Mouse (Mus musculus): ENCODE results near the gene Rab3c.
A peak's percentile ranks its signal among the peaks of the same experiment; 100 is the strongest.

Gene Rab3c

GRCm38 (mm10) chr13:110093720-110094685 is 186.8 kb downstream of the Rab3c start:
- DNase-seq = no peak

DNA sequence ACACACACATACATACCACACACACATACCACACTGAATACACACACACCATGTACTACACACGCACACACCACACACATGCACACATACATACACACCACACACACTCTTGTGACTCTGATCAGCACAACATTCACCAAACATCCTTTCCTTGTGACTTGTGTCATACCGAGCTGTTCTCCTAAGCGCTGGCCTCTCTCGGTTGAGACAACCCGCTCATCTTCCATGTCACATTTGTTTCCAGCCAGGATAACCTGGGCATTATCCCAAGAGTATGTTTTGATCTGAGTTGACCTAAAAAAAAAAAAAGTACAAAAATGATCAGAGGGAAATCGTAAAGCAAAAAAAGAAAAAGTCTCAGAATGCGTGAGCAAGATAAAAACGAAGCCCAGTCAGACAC is 196.8 kb downstream of the Rab3c start:
- no peak for DNase-seq

DNA sequence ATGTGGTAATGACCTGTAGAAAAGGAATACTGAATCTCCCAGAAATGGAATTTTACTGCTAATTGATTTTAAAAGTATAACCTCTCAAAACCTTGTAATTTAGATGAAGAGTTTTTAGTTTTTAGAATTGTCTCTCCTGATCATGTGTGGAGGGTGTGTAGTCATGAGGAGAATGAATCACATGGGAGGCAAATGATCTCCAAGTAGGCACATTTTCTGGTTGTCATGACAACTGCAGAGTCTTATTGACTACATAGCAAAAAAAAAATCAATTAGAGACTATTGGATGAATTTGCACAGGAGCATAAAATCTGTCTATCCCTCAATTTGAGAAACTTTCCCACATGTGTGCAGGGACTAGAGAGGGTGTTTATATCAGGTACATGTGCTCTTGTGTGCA is 199.6 kb downstream of the Rab3c start:
- DNase-seq = no peak

- DNase-seq = no peak
Measured at GRCm38 (mm10) chr13:110075587-110075986, 205.2 kb downstream of the Rab3c start.

GRCm38 (mm10) chr13:110074180-110074579 is 206.6 kb downstream of the Rab3c start:
- DNase-seq = no peak

GRCm38 (mm10) chr13:110067149-110067548 is 213.6 kb downstream of the Rab3c start:
- DNase-seq = peak; percentile 87

- no peak for DNase-seq
Measured at GRCm38 (mm10) chr13:110066674-110067073, 214.1 kb downstream of the Rab3c start.

- DNase-seq = peak; percentile 79
Measured at GRCm38 (mm10) chr13:110062835-110063411, 217.9 kb downstream of the Rab3c start.

GRCm38 (mm10) chr13:110062288-110062687 is 218.5 kb downstream of the Rab3c start:
- no peak for DNase-seq

DNA sequence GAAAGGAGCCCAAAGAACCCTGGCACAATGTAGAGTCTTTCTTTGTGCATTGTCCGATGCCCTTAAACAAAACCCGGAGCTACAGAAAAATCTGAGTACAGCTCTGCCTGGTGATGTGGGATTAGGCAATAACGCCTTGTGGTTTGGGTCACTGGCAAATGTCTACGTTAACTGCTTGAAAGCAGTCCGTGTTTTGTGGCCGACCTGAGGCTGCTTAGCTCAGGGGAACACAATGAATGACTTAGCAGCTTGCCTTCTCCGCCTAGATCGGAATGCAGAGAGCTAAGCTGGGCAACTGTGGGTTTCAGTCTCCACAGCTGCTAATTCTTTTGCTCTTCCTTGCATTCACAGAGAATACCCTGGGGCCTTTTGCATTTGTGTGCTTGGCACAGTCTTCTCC is 226.3 kb downstream of the Rab3c start:
- DNase-seq = no peak

GRCm38 (mm10) chr13:110048767-110049434 is 231.9 kb downstream of the Rab3c start:
- DNase-seq = no peak

DNA sequence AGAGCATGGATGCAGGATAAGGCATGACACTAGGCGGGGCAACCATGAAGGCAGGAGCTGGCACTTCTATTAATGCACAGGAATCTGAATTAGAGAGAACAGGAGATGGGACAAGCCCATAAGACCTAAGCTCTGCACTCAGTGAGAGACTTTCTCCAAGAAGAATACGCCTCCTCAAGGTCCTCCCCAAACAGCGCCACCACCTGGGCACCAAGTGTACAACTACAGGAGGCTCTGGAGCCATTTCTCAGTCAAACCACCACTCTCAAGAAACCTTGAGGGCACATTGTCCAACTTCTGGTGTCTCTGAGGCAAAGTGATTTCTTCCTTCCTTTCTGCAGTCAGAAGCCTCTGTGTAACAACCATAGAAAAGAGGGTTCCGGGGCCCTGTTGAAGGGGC is 236.4 kb downstream of the Rab3c start:
- no peak for DNase-seq

- no peak for DNase-seq
Measured at GRCm38 (mm10) chr13:110039779-110040498, 240.9 kb downstream of the Rab3c start.

DNA sequence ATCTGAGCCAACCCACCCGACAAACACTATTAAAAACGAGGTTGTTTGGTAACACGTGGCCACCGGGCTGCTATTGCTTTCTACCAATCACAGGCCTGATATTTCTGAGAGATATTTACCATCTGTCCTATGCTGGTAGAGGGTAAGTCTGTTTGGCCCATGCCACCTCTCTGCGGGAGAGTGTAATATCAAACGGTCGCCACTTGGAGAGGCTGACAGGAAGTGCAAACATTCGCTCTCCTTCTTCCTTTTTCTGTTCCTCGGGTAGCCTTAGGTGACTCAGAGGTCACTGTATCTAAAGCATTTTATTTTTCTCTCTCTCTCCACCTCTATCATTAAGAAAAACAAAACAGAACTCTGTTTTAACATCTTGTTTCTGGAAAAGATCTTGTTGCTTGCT is 241.6 kb downstream of the Rab3c start:
- DNase-seq = no peak

- no peak for DNase-seq
Measured at GRCm38 (mm10) chr13:110038521-110038920, 242.3 kb downstream of the Rab3c start.

DNA sequence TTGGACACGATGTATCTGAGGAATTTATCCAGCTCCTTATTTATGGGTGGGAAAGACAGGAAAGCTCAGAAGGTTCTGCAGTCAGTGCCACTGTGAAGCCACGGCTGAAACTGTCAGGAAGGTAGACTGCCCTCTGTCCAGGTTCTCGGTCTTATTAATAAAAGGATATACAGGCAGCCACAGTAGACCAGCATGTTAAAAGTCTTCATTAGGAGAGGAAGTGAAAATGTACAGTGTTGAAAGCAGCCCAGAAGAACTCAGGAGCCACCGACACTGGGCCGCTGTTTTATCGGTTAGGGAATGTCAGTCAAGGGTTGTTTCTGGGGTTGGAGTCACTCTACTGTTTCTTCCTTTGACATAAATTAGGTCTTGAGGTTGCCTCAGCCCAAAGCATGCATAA is 245.9 kb downstream of the Rab3c start:
- no peak for DNase-seq

GRCm38 (mm10) chr13:110034041-110034440 is 246.8 kb downstream of the Rab3c start:
- DNase-seq = no peak

GRCm38 (mm10) chr13:110031886-110032285 is 248.9 kb downstream of the Rab3c start:
- no peak for DNase-seq

DNA sequence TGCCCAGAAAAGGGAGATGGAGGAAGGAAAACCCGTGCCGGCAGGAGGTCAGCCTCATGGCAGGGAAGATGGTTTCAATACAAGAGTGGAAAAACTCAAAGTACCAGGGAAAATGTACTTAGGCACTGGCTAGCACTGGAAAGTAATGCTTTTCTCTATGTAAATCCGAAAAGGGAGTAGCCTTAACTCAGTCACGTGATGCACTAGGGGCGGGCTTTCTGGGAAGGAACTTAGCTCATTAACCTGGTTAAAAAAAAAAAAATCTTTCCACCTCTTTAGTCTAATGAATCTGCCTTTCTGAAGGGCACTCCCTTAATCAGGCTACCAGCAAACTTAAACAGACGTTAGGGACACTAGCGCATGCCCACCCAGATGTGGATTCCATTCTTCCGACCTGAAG is 249.7 kb downstream of the Rab3c start:
- DNase-seq = no peak

- no peak for DNase-seq
Measured at GRCm38 (mm10) chr13:110024381-110025161, 256.2 kb downstream of the Rab3c start.

- DNase-seq = no peak
Measured at GRCm38 (mm10) chr13:110023031-110023430, 257.8 kb downstream of the Rab3c start.

GRCm38 (mm10) chr13:110019774-110020173 is 261.0 kb downstream of the Rab3c start:
- no peak for DNase-seq

Measured in cerebellum, adult 8-10 months (tissue).